Mouse (Mus musculus): ENCODE results near the gene Hnrnph3. TPM values are rescaled to one million over a fixed set of nuclear protein-coding genes. Genes with fewer than 3 reads are reported as not detected.

Hnrnph3 gene
- polyA plus RNA-seq, 1 experiment from 2014 or later = 37.0 TPM

DNA sequence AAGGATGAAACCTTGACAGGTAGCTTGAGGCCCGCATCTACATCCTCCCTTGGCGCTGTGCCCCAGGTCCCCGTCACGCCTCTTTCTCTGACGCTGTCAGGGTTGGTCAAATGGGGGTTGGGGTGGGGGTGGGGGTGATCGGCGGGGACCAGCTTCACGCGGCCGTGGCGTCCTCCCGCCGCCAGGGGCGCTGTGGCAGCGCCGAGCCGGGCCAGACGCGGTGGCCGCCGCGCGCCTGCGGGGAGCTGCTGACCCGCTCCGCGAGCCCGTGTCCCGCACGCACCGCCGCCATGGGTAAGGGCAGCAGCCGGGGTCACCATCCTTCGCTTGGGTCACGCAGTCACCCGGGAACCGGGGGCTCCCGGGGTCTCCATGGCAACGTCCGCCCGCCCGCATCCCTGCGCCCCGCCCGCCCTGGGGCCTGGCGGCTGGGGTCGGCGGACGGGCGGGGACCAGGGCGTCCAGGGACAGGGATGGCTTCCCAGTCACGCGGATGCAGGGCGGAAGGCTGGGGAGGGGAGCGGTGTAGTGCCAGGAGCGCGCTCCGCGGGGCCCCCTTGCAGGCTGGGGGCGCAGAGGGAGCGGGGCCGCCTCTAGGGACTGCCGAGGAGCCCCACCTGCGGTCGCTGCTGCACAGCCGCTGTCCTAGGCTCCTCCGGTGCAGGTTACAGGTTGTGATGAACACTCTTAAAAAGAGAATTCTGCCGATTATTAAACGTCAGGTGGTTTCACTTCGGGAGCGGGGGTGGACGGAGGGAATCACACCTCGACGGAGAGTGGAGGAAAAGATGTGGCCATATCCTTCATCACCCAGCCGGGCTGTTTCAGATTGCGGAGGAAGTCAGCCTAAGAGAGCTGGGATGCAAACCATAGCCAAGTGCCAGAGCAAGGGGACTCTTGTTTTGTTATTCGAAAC lies 43.7 kb downstream of the Hnrnph3 start, which contains the start of gene Rufy2:
TSS of gene Rufy2 (plus strand) at position 185 of the 916 bp plus-strand sequence.
- Histone ChIP-seq H3K27ac (peak within 1 kb of the TSS; percentile 45; the same call in 1 of the 2 replicates), H3K4me3 (peak within 1 kb of the TSS; percentile 89), H3K4me2 (peak within 1 kb of the TSS; percentile 99), H3K4me1 (peaks cover 16% of the 10 kb centered on the region), H3K27me3 (replicated peaks) (no peaks in the 10 kb centered on the region), H3K9me3 (replicated peaks) (no peaks in the 10 kb centered on the region), H3K36me3 (peaks cover 15% of the 10 kb centered on the region), H3K9ac (peak within 1 kb of the TSS; percentile 78)
- 1% methylated on average over 59 of the region's 77 CpGs for WGBS (ENCODE audit: insufficient replicate concordance)
- ATAC-seq = peak; percentile 77

DNA sequence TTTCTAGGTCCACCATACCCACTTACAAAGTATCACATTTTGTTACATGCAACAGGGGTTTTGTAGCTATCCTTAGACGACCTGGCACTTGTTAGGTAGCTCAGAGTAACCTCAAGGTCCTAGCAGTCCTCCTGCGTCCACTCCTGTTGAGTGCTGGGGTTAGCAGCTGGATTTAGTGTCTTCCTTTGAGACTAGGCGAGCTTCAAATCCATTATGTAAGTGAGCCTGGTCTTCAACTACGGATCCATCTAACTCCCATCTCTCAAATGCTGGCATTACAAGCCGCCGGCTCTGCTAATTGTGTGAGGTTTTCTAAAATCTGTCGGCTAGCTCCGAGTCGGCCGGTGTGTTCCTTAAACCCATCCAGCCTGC lies 44.4 kb downstream of the Hnrnph3 start:
- Histone ChIP-seq H3K27ac (no peak overlapping the region), H3K4me1 (peaks cover 16% of the 10 kb centered on the region), H3K4me2 (peak overlapping the region; percentile 99), H3K4me3 (peak overlapping the region; percentile 89), H3K36me3 (peaks cover 21% of the 10 kb centered on the region), H3K9me3 (replicated peaks) (no peaks in the 10 kb centered on the region), H3K9ac (peak overlapping the region; percentile 78; the same call in 1 of the 2 replicates), H3K27me3 (replicated peaks) (no peaks in the 10 kb centered on the region)
- 16% methylated on average over 10 of the region's 10 CpGs for WGBS (ENCODE audit: insufficient replicate concordance)
- ATAC-seq = no peak

GRCm38 (mm10) chr10:62971821-62972220 lies 52.2 kb downstream of the Hnrnph3 start:
- WGBS (ENCODE audit: insufficient replicate concordance) = 76% methylated on average over 16 of the region's 16 CpGs
- peak; percentile 65 for ATAC-seq
- H3K9me3 ChIP-seq (replicated peaks) = no peaks in the 10 kb centered on the region
- H3K36me3 ChIP-seq = peaks cover 88% of the 10 kb centered on the region
- H3K4me1 ChIP-seq = no peaks in the 10 kb centered on the region
- H3K9ac ChIP-seq = no peak overlapping the region
- no peak overlapping the region for H3K4me2 ChIP-seq
- no peak overlapping the region for H3K4me3 ChIP-seq
- H3K27ac ChIP-seq = peak overlapping the region; percentile 51; the same call in 1 of the 2 replicates
- H3K27me3 ChIP-seq (replicated peaks) = no peaks in the 10 kb centered on the region

DNA sequence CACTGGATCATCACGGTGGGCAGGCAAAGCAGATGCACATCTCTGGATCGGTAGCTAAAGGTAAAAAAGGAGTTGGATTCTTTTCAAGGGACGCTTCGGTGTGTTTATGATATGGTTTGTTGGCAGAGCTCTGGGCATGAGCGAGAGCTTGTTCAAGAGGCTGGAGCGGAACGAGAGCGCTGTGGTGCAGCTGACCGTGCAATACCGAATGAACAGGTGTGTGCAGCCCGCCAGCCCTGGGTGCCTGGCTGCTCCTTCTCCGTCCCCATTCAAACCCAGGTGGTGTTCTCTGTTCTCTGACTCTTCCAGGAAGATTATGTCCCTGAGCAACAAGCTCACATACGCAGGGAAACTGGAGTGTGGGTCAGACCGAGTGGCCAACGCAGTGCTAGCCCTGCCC lies 57.7 kb downstream of the Hnrnph3 start:
- Histone ChIP-seq H3K4me2 (no peak overlapping the region), H3K9me3 (replicated peaks) (no peaks in the 10 kb centered on the region), H3K4me1 (no peaks in the 10 kb centered on the region), H3K27ac (no peak overlapping the region), H3K4me3 (no peak overlapping the region), H3K36me3 (peaks cover 97% of the 10 kb centered on the region), H3K9ac (no peak overlapping the region), H3K27me3 (replicated peaks) (no peaks in the 10 kb centered on the region)
- 89% methylated on average over 15 of the region's 15 CpGs for WGBS (ENCODE audit: insufficient replicate concordance)
- no peak for ATAC-seq

DNA sequence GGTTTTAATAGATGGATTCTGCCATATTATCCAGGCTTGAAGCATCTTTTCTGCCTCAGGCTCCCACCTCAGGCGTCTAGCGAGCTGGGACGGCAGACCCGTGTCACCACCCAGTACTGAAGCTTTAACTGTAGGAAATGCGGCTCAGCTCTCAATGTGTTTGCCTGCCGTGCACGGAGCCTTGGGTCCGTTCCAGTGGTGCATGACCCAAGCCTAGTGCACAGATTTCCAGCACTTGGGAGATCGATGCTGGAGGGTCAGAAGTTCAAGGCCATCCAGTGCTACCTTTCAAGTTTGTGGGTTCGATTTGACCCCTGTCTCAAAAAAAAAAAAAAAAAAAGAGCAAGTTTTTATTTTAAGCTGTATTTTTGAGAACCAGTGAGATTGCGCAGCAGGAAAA lies 58.2 kb downstream of the Hnrnph3 start:
- no peak for ATAC-seq
- Histone ChIP-seq H3K4me1 (no peaks in the 10 kb centered on the region), H3K9ac (no peak overlapping the region), H3K27ac (no peak overlapping the region), H3K4me2 (no peak overlapping the region), H3K9me3 (replicated peaks) (no peaks in the 10 kb centered on the region), H3K27me3 (replicated peaks) (no peaks in the 10 kb centered on the region), H3K4me3 (no peak overlapping the region), H3K36me3 (peaks cover 98% of the 10 kb centered on the region)
- WGBS (ENCODE audit: insufficient replicate concordance) = 83% methylated on average over 11 of the region's 11 CpGs

Other genes with a start within 250 kb of the Hnrnph3 start
- 76.2 and 78.7 TPM in 2 replicates for gene Ccar1, start 231.9 kb downstream of the Hnrnph3 start, polyA plus RNA-seq (2016; fragmentation: Nextera tagmentation; extraction: Ambion mirVana)
- gene Tet1, start 115.2 kb downstream of the Hnrnph3 start, polyA plus RNA-seq (2016; fragmentation: Nextera tagmentation; extraction: Ambion mirVana) = 3.6 and 4.6 TPM in 2 replicates
- 11.9 and 12.4 TPM in 2 replicates for gene Slc25a16, start 103.6 kb downstream of the Hnrnph3 start, polyA plus RNA-seq (2016; fragmentation: Nextera tagmentation; extraction: Ambion mirVana)
- gene Dna2, start 77.2 kb downstream of the Hnrnph3 start, polyA plus RNA-seq (2016; fragmentation: Nextera tagmentation; extraction: Ambion mirVana) = 40.3 and 40.6 TPM in 2 replicates
- 4.1 and 4.2 TPM in 2 replicates for gene Rufy2, start 44.0 kb downstream of the Hnrnph3 start, polyA plus RNA-seq (2016; fragmentation: Nextera tagmentation; extraction: Ambion mirVana)
- gene Pbld2, start 98 bp upstream of the Hnrnph3 start, polyA plus RNA-seq (2016; fragmentation: Nextera tagmentation; extraction: Ambion mirVana) = 1.2 and 1.4 TPM in 2 replicates
- 1.7 and 2.2 TPM in 2 replicates for gene Pbld1, start 35.9 kb upstream of the Hnrnph3 start, polyA plus RNA-seq (2016; fragmentation: Nextera tagmentation; extraction: Ambion mirVana)
- gene Atoh7, start 75.4 kb upstream of the Hnrnph3 start, polyA plus RNA-seq (2016; fragmentation: Nextera tagmentation; extraction: Ambion mirVana) = not detected in 2 replicates
- 0.02 and 0.07 TPM in 2 replicates for gene Mypn, start 179.7 kb upstream of the Hnrnph3 start, polyA plus RNA-seq (2016; fragmentation: Nextera tagmentation; extraction: Ambion mirVana)
- gene Herc4, start 219.6 kb upstream of the Hnrnph3 start, polyA plus RNA-seq (2016; fragmentation: Nextera tagmentation; extraction: Ambion mirVana) = 36.3 and 38.4 TPM in 2 replicates

Data from liver, embryonic 12.5 days (tissue).